Mouse (Mus musculus): ENCODE measurements around the gene Tceanc2. TPM values are rescaled to one million over a fixed set of nuclear protein-coding genes. Genes with fewer than 3 reads are reported as not detected.

Tceanc2 gene
- polyA plus RNA-seq, 1 experiment from 2014 or later = 14.5 TPM

DNA sequence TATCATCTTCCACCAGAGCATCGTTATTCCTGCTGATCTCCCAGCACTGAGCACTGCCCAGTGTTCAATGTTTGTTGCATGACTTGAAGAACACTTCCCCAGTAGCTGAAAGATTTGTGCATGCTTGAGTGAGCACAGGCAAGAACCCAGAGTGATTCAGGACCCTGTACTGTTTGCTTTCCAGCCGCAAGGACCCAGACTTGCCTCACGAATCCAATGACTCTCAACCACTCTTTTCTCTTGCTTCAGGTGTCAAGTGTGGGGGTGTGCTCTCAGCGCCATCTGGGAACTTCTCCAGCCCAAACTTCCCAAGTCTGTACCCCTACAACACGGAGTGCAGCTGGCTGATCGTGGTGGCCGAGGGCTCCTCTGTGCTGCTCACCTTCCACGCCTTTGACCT is 76.7 kb downstream of the Tceanc2 start:
- no peaks in the 10 kb centered on the region for H3K36me3 ChIP-seq
- H3K4me2 ChIP-seq = no peak overlapping the region
- no peak for ATAC-seq (ENCODE audit: extremely low read depth, insufficient number of reproducible peaks, low FRiP score, low TSS enrichment)
- H3K27me3 ChIP-seq (replicated peaks) = peaks cover 10% of the 10 kb centered on the region; the same call in 1 of the 2 replicates
- no peak overlapping the region for H3K27ac ChIP-seq (replicated peaks)
- H3K9me3 ChIP-seq = no peaks in the 10 kb centered on the region
- 78% methylated on average over 8 of the region's 8 CpGs for WGBS
- no peak overlapping the region for H3K9ac ChIP-seq
- no peak overlapping the region for H3K4me3 ChIP-seq
- H3K4me1 ChIP-seq = peaks cover 5% of the 10 kb centered on the region; the same call in 1 of the 2 replicates

- no peak overlapping the region for H3K9ac ChIP-seq
- H3K9me3 ChIP-seq = no peaks in the 10 kb centered on the region
- H3K4me2 ChIP-seq = no peak overlapping the region
- H3K4me3 ChIP-seq = no peak overlapping the region
- ATAC-seq (ENCODE audit: extremely low read depth, insufficient number of reproducible peaks, low FRiP score, low TSS enrichment) = no peak
- 72% methylated on average over 17 of the region's 17 CpGs for WGBS
- H3K4me1 ChIP-seq = peaks cover 13% of the 10 kb centered on the region
- no peak overlapping the region for H3K27ac ChIP-seq (replicated peaks)
- H3K36me3 ChIP-seq = no peaks in the 10 kb centered on the region
- H3K27me3 ChIP-seq (replicated peaks) = peaks cover 10% of the 10 kb centered on the region
Measured at GRCm38 (mm10) chr4:107098791-107099525, 80.0 kb downstream of the Tceanc2 start.

DNA sequence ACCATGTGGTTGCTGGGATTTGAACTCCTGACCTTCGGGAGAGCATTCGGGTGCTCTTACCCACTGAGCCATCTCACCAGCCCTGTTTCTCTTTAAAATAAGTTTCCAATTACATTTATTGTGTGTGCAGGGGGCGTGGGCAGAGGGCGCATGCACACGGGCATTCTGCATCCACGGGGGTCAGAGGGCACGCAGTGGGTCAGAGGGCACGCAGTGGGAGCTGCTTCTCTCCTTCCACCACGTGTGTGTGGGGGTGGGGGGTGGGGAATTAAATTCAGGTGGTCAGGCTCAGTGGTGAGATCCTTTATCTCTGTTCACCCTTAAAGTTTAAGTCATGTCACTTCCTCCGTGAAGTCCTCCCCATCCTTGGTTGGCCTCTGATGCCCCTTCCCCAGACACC is 80.5 kb downstream of the Tceanc2 start:
- Histone ChIP-seq H3K9ac (no peak overlapping the region), H3K4me2 (no peak overlapping the region), H3K9me3 (no peaks in the 10 kb centered on the region), H3K36me3 (no peaks in the 10 kb centered on the region), H3K4me3 (no peak overlapping the region), H3K27ac (replicated peaks) (no peak overlapping the region), H3K4me1 (peaks cover 13% of the 10 kb centered on the region), H3K27me3 (replicated peaks) (peaks cover 10% of the 10 kb centered on the region)
- ATAC-seq (ENCODE audit: extremely low read depth, insufficient number of reproducible peaks, low FRiP score, low TSS enrichment) = no peak
- WGBS = 83% methylated on average over 10 of the region's 10 CpGs

GRCm38 (mm10) chr4:107097871-107098270 is 81.0 kb downstream of the Tceanc2 start:
- Histone ChIP-seq H3K9me3 (no peaks in the 10 kb centered on the region), H3K4me3 (no peak overlapping the region), H3K27ac (replicated peaks) (no peak overlapping the region), H3K4me1 (peaks cover 13% of the 10 kb centered on the region), H3K9ac (no peak overlapping the region), H3K27me3 (replicated peaks) (peaks cover 10% of the 10 kb centered on the region), H3K4me2 (no peak overlapping the region), H3K36me3 (no peaks in the 10 kb centered on the region)
- no peak for ATAC-seq (ENCODE audit: extremely low read depth, insufficient number of reproducible peaks, low FRiP score, low TSS enrichment)
- 42% methylated on average over 15 of the region's 15 CpGs for WGBS

DNA sequence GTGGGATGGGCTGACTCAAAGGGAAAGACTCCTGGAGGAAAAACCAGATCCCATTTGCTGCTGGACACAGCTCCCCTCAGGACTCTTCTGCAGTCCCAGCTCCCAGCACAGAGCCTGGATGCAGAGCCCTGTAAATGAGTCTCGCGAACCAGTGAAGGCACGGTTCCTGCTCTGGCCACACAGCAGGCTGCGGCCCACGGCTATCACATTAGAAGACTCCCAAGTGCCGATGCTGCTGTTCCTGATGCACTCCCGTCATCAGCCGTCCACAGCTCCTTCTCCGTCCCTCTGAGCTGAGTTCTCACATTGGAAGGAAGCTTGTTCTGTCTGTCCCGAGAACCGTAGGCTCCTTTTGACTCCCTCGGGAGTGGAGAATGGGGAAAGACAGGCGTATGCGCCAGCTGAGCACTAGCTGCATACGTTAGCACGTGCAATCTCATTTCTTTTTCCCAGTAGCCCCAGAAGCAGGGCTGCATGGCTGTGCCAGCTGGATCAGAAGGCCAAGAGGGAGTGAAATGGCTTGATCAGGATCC is 82.0 kb downstream of the Tceanc2 start, which contains the start of gene Cdcp2:
TSS of gene Cdcp2 (plus strand) at position 51 of the 533 bp plus-strand sequence.
- Histone ChIP-seq H3K9ac (no peak within 1 kb of the TSS), H3K4me1 (peaks cover 13% of the 10 kb centered on the region), H3K27ac (replicated peaks) (no peak within 1 kb of the TSS), H3K27me3 (replicated peaks) (peaks cover 10% of the 10 kb centered on the region), H3K36me3 (no peaks in the 10 kb centered on the region), H3K4me2 (no peak within 1 kb of the TSS), H3K9me3 (no peaks in the 10 kb centered on the region), H3K4me3 (no peak within 1 kb of the TSS)
- 56% methylated on average over 16 of the region's 16 CpGs for WGBS
- no peak for ATAC-seq (ENCODE audit: extremely low read depth, insufficient number of reproducible peaks, low FRiP score, low TSS enrichment)

DNA sequence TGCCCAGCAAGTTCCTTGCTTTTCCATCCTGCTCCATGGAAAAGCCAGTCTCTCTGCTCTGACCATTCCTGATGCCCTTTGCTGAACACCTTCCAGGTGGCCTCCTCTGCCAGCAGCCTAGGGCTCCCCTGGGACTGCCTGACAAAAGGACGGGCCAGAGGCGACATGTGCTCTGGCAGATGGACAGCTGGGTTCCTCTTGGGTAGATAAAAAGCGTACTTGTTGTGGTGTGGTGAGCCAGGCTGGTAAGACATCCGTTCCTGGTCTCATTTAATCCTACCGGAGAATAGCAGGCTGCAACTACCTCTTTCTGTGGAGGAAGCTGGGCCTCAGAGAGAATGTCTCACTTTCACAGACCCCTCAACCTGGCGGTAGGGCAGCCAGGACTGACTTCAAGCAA is 82.9 kb downstream of the Tceanc2 start:
- no peak overlapping the region for H3K4me3 ChIP-seq
- H3K27ac ChIP-seq (replicated peaks) = no peak overlapping the region
- no peak for ATAC-seq (ENCODE audit: extremely low read depth, insufficient number of reproducible peaks, low FRiP score, low TSS enrichment)
- H3K9me3 ChIP-seq = no peaks in the 10 kb centered on the region
- no peaks in the 10 kb centered on the region for H3K36me3 ChIP-seq
- 53% methylated on average over 6 of the region's 6 CpGs for WGBS
- no peak overlapping the region for H3K9ac ChIP-seq
- H3K27me3 ChIP-seq (replicated peaks) = peaks cover 10% of the 10 kb centered on the region
- H3K4me1 ChIP-seq = peaks cover 13% of the 10 kb centered on the region
- no peak overlapping the region for H3K4me2 ChIP-seq

GRCm38 (mm10) chr4:107094484-107095187 is 84.3 kb downstream of the Tceanc2 start:
- H3K4me2 ChIP-seq = no peak overlapping the region
- no peak for ATAC-seq (ENCODE audit: extremely low read depth, insufficient number of reproducible peaks, low FRiP score, low TSS enrichment)
- no peaks in the 10 kb centered on the region for H3K36me3 ChIP-seq
- WGBS = 74% methylated on average over 16 of the region's 16 CpGs
- peaks cover 10% of the 10 kb centered on the region for H3K27me3 ChIP-seq (replicated peaks)
- no peak overlapping the region for H3K9ac ChIP-seq
- H3K27ac ChIP-seq (replicated peaks) = no peak overlapping the region
- H3K4me3 ChIP-seq = no peak overlapping the region
- H3K4me1 ChIP-seq = peaks cover 13% of the 10 kb centered on the region
- no peaks in the 10 kb centered on the region for H3K9me3 ChIP-seq

GRCm38 (mm10) chr4:107091696-107092095 is 87.2 kb downstream of the Tceanc2 start:
- WGBS = 79% methylated on average over 14 of the region's 14 CpGs

GRCm38 (mm10) chr4:107084858-107085257 is 94.1 kb downstream of the Tceanc2 start:
- Histone ChIP-seq H3K9ac (no peak overlapping the region), H3K4me3 (no peak overlapping the region), H3K4me2 (no peak overlapping the region; the same call in 1 of the 2 replicates), H3K9me3 (no peaks in the 10 kb centered on the region), H3K4me1 (peaks cover 23% of the 10 kb centered on the region), H3K36me3 (no peaks in the 10 kb centered on the region), H3K27me3 (replicated peaks) (no peaks in the 10 kb centered on the region), H3K27ac (replicated peaks) (peak overlapping the region; percentile 41)
- 18% methylated on average over 6 of the region's 6 CpGs for WGBS
- ATAC-seq (ENCODE audit: extremely low read depth, insufficient number of reproducible peaks, low FRiP score, low TSS enrichment) = peak; percentile 33

More at GRCm38 (mm10) chr4:107091696-107092095, 87.2 kb downstream of the Tceanc2 start:
- Histone ChIP-seq H3K27ac (replicated peaks) (no peak overlapping the region), H3K4me3 (no peak overlapping the region), H3K9me3 (no peaks in the 10 kb centered on the region), H3K9ac (no peak overlapping the region), H3K27me3 (replicated peaks) (no peaks in the 10 kb centered on the region; the same call in 1 of the 2 replicates), H3K4me1 (peaks cover 8% of the 10 kb centered on the region), H3K4me2 (no peak overlapping the region), H3K36me3 (no peaks in the 10 kb centered on the region)
- ATAC-seq (ENCODE audit: extremely low read depth, insufficient number of reproducible peaks, low FRiP score, low TSS enrichment) = no peak

- Histone ChIP-seq H3K9me3 (no peaks in the 10 kb centered on the region), H3K4me2 (no peak overlapping the region), H3K27ac (replicated peaks) (no peak overlapping the region; the same call in 1 of the 2 replicates), H3K4me3 (no peak overlapping the region), H3K4me1 (peaks cover 29% of the 10 kb centered on the region), H3K27me3 (replicated peaks) (no peaks in the 10 kb centered on the region), H3K36me3 (no peaks in the 10 kb centered on the region), H3K9ac (no peak overlapping the region)
- ATAC-seq (ENCODE audit: extremely low read depth, insufficient number of reproducible peaks, low FRiP score, low TSS enrichment) = no peak
- WGBS = 17% methylated on average over 1 of the region's 1 CpGs
Measured at GRCm38 (mm10) chr4:107084343-107084742, 94.6 kb downstream of the Tceanc2 start.

Data from heart, embryonic 13.5 days (tissue).